Mouse (Mus musculus): ENCODE results near the gene Cdk6. TPM values are rescaled to one million over a fixed set of nuclear protein-coding genes. Genes with fewer than 3 reads are reported as not detected.

The Cdk6 gene
- polyA plus RNA-seq, 1 experiment from 2014 or later = 28.1 TPM

GRCm38 (mm10) chr5:3477711-3478110 lies 136.4 kb downstream of the Cdk6 start:
- peaks cover 20% of the 10 kb centered on the region for H3K36me3 ChIP-seq
- no peak for ATAC-seq (ENCODE audit: extremely low read depth, insufficient number of reproducible peaks, low FRiP score, low TSS enrichment)
- no peak overlapping the region for H3K4me3 ChIP-seq
- H3K27me3 ChIP-seq (replicated peaks) = no peaks in the 10 kb centered on the region
- H3K4me2 ChIP-seq = no peak overlapping the region
- H3K4me1 ChIP-seq = 0 out of 2 replicates have a peak, but pooled peaks cover 2% of the 10 kb centered on the region
- 72% methylated on average over 3 of the region's 3 CpGs for WGBS
- no peak overlapping the region for H3K9ac ChIP-seq
- no peak overlapping the region for H3K27ac ChIP-seq (replicated peaks)
- no peaks in the 10 kb centered on the region for H3K9me3 ChIP-seq

GRCm38 (mm10) chr5:3478216-3478615 lies 136.9 kb downstream of the Cdk6 start:
- Histone ChIP-seq H3K9ac (no peak overlapping the region), H3K4me1 (0 out of 2 replicates have a peak, but pooled peaks cover 2% of the 10 kb centered on the region), H3K9me3 (no peaks in the 10 kb centered on the region), H3K27me3 (replicated peaks) (no peaks in the 10 kb centered on the region), H3K36me3 (peaks cover 19% of the 10 kb centered on the region), H3K4me2 (no peak overlapping the region), H3K27ac (replicated peaks) (no peak overlapping the region), H3K4me3 (no peak overlapping the region)
- ATAC-seq (ENCODE audit: extremely low read depth, insufficient number of reproducible peaks, low FRiP score, low TSS enrichment) = no peak
- WGBS = 85% methylated on average over 8 of the region's 8 CpGs

GRCm38 (mm10) chr5:3479016-3479795 lies 137.9 kb downstream of the Cdk6 start:
- 0 out of 2 replicates have a peak, but pooled peaks cover 2% of the 10 kb centered on the region for H3K4me1 ChIP-seq
- no peak for ATAC-seq (ENCODE audit: extremely low read depth, insufficient number of reproducible peaks, low FRiP score, low TSS enrichment)

GRCm38 (mm10) chr5:3480637-3481395 lies 139.5 kb downstream of the Cdk6 start:
- Histone ChIP-seq H3K4me1 (no peaks in the 10 kb centered on the region), H3K9ac (no peak overlapping the region), H3K4me3 (no peak overlapping the region), H3K9me3 (no peaks in the 10 kb centered on the region; the same call in 1 of the 2 replicates), H3K27me3 (replicated peaks) (no peaks in the 10 kb centered on the region), H3K4me2 (no peak overlapping the region), H3K27ac (replicated peaks) (no peak overlapping the region), H3K36me3 (peaks cover 27% of the 10 kb centered on the region)
- no peak for ATAC-seq (ENCODE audit: extremely low read depth, insufficient number of reproducible peaks, low FRiP score, low TSS enrichment)
- 85% methylated on average over 9 of the region's 9 CpGs for WGBS

More at GRCm38 (mm10) chr5:3479016-3479795, 137.9 kb downstream of the Cdk6 start:
- Histone ChIP-seq H3K4me2 (no peak overlapping the region), H3K27me3 (replicated peaks) (no peaks in the 10 kb centered on the region), H3K36me3 (peaks cover 15% of the 10 kb centered on the region), H3K27ac (replicated peaks) (no peak overlapping the region), H3K4me3 (no peak overlapping the region), H3K9me3 (no peaks in the 10 kb centered on the region), H3K9ac (no peak overlapping the region)
- 78% methylated on average over 7 of the region's 7 CpGs for WGBS

- Histone ChIP-seq H3K9ac (no peak overlapping the region), H3K36me3 (peaks cover 28% of the 10 kb centered on the region), H3K27me3 (replicated peaks) (no peaks in the 10 kb centered on the region), H3K4me3 (no peak overlapping the region), H3K9me3 (no peaks in the 10 kb centered on the region; the same call in 1 of the 2 replicates), H3K27ac (replicated peaks) (no peak overlapping the region), H3K4me2 (no peak overlapping the region), H3K4me1 (peaks cover 6% of the 10 kb centered on the region)
- 75% methylated on average over 7 of the region's 7 CpGs for WGBS
- ATAC-seq (ENCODE audit: extremely low read depth, insufficient number of reproducible peaks, low FRiP score, low TSS enrichment) = no peak
These were observed 141.2 kb downstream of the Cdk6 start for GRCm38 (mm10) chr5:3482474-3482873.

GRCm38 (mm10) chr5:3483054-3483722 lies 141.9 kb downstream of the Cdk6 start:
- peaks cover 28% of the 10 kb centered on the region for H3K36me3 ChIP-seq
- 84% methylated on average over 5 of the region's 5 CpGs for WGBS
- H3K4me1 ChIP-seq = peaks cover 11% of the 10 kb centered on the region
- no peak overlapping the region for H3K4me2 ChIP-seq
- no peaks in the 10 kb centered on the region for H3K27me3 ChIP-seq (replicated peaks)
- H3K9ac ChIP-seq = no peak overlapping the region
- no peaks in the 10 kb centered on the region; the same call in 1 of the 2 replicates for H3K9me3 ChIP-seq
- H3K27ac ChIP-seq (replicated peaks) = no peak overlapping the region
- H3K4me3 ChIP-seq = no peak overlapping the region
- no peak for ATAC-seq (ENCODE audit: extremely low read depth, insufficient number of reproducible peaks, low FRiP score, low TSS enrichment)

- Histone ChIP-seq H3K4me2 (no peak overlapping the region), H3K4me3 (no peak overlapping the region), H3K27ac (replicated peaks) (no peak overlapping the region), H3K9me3 (no peaks in the 10 kb centered on the region; the same call in 1 of the 2 replicates), H3K4me1 (peaks cover 29% of the 10 kb centered on the region), H3K36me3 (peaks cover 26% of the 10 kb centered on the region), H3K27me3 (replicated peaks) (no peaks in the 10 kb centered on the region), H3K9ac (no peak overlapping the region)
- 52% methylated on average over 7 of the region's 7 CpGs for WGBS
- no peak for ATAC-seq (ENCODE audit: extremely low read depth, insufficient number of reproducible peaks, low FRiP score, low TSS enrichment)
These were observed 145.4 kb downstream of the Cdk6 start for GRCm38 (mm10) chr5:3486579-3487282.

GRCm38 (mm10) chr5:3488146-3488774 lies 147.0 kb downstream of the Cdk6 start:
- Histone ChIP-seq H3K27ac (replicated peaks) (no peak overlapping the region), H3K4me1 (peaks cover 34% of the 10 kb centered on the region), H3K36me3 (peaks cover 28% of the 10 kb centered on the region), H3K9me3 (no peaks in the 10 kb centered on the region; the same call in 1 of the 2 replicates), H3K4me2 (peak overlapping the region; percentile 30; the same call in 1 of the 2 replicates), H3K4me3 (no peak overlapping the region), H3K27me3 (replicated peaks) (no peaks in the 10 kb centered on the region), H3K9ac (no peak overlapping the region)
- ATAC-seq (ENCODE audit: extremely low read depth, insufficient number of reproducible peaks, low FRiP score, low TSS enrichment) = no peak
- 61% methylated on average over 16 of the region's 16 CpGs for WGBS

GRCm38 (mm10) chr5:3490358-3490757 lies 149.1 kb downstream of the Cdk6 start:
- Histone ChIP-seq H3K4me2 (no peak overlapping the region), H3K27me3 (replicated peaks) (no peaks in the 10 kb centered on the region), H3K36me3 (peaks cover 23% of the 10 kb centered on the region), H3K9me3 (no peaks in the 10 kb centered on the region; the same call in 1 of the 2 replicates), H3K4me1 (peaks cover 34% of the 10 kb centered on the region), H3K4me3 (no peak overlapping the region), H3K27ac (replicated peaks) (no peak overlapping the region), H3K9ac (no peak overlapping the region)
- ATAC-seq (ENCODE audit: extremely low read depth, insufficient number of reproducible peaks, low FRiP score, low TSS enrichment) = no peak
- WGBS = 81% methylated on average over 3 of the region's 3 CpGs

GRCm38 (mm10) chr5:3491084-3491483 lies 149.8 kb downstream of the Cdk6 start:
- peak overlapping the region; percentile 44; the same call in 1 of the 2 replicates for H3K9ac ChIP-seq
- no peaks in the 10 kb centered on the region for H3K27me3 ChIP-seq (replicated peaks)
- no peak for ATAC-seq (ENCODE audit: extremely low read depth, insufficient number of reproducible peaks, low FRiP score, low TSS enrichment)
- H3K9me3 ChIP-seq = no peaks in the 10 kb centered on the region
- H3K36me3 ChIP-seq = peaks cover 18% of the 10 kb centered on the region
- H3K4me1 ChIP-seq = peaks cover 34% of the 10 kb centered on the region
- no peak overlapping the region for H3K4me2 ChIP-seq
- WGBS = 66% methylated on average over 9 of the region's 9 CpGs
- no peak overlapping the region for H3K27ac ChIP-seq (replicated peaks)
- H3K4me3 ChIP-seq = no peak overlapping the region
